Mouse (Mus musculus) olfactory bulb, adult 2 months (tissue): ENCODE data around the gene Nrbf2.

ENCODE experiments used
- CTCF ChIP-seq: fragments of 200-500 bp; IDR thresholded peaks from 2 replicates; pipeline ENCODE4 v1.5.1; 2012; ENCODE audit warnings: low read depth, mild to moderate bottlenecking, low read length, moderate library complexity; ENCODE audit not compliant: insufficient read depth
- POLR2A ChIP-seq: fragments of 200-500 bp; IDR thresholded peaks from 2 replicates; pipeline ENCODE4 v1.6.1; 2012; ENCODE audit warnings: mild to moderate bottlenecking, low read depth, low read length, moderate library complexity; ENCODE audit not compliant: insufficient read depth

DNA sequence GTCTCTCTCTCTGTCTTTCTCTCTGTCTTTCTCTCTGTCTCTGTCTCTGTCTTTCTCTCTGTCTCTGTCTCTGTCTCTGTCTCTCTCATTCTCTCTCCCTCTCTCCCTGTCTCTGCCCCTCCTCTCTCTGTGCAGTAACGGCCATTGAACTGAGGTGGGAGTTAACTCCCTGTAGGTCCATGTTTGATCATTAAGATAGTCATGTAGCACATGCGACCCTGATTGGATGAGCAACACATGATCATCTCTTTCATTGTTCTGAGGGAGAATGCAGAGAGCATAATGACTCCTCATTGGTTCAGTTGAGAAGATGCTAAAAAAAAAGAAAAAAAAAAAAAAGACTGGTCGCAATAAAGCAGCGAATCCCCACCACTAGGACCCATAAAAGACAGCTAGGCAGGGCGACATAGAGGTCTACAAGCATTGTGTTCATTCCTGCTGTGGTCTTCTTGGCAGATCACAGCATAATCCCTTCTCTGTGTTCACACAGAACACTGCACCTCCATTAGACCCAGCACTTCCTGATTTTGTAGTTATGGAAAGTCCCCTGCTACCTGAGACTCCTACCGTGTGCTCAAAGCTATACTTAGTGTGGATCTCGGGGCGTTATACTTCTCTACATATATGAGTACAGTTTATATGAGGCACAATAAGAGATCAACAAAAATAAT, 11.5 kb upstream of the Nrbf2 start:
- no peak for TF ChIP-seq POLR2A
- TF ChIP-seq CTCF: no peak
